Mouse (Mus musculus) lung, embryonic 16.5 days (tissue): Measurements from ENCODE around the gene Hmgcl. TPM values are rescaled to one million over a fixed set of nuclear protein-coding genes. Genes with fewer than 3 reads are reported as not detected.
"Not testable (repeated sequence)": the region's sequence is repeated elsewhere in the genome, so short reads cannot be mapped to it uniquely, and the experiment has no call there.

Experiments
- ATAC-seq: fragments of 200-750 bp; cut with Nextera tagmentation; 2 replicates; pipeline ENCODE4 v1.8.0; 2017; ENCODE audit warnings: low read depth, mild to moderate bottlenecking, moderate library complexity
- H3K27ac ChIP-seq: fragments of 300-500 bp; sonication (generic); 2 replicates; pipeline ENCODE4 v1.5.1; 2014; ENCODE audit warnings: mild to moderate bottlenecking, control low read depth, low read length
- H3K27me3 ChIP-seq: fragments of 300-500 bp; sonication (generic); 2 replicates; pipeline ENCODE4 v1.6.1; 2014; ENCODE audit warnings: low read depth, low read length, mixed read lengths; ENCODE audit not compliant: control insufficient read depth, insufficient read depth
- H3K36me3 ChIP-seq: fragments of 300-500 bp; sonication (generic); 2 replicates; pipeline ENCODE4 v1.6.1; 2014; ENCODE audit warnings: low read length; ENCODE audit not compliant: control insufficient read depth, insufficient read depth
- H3K4me1 ChIP-seq: fragments of 300-500 bp; sonication (generic); replicated peaks from 2 replicates; pipeline ENCODE4 v1.6.1; 2014; ENCODE audit warnings: low read length, mixed read lengths; ENCODE audit not compliant: control insufficient read depth, insufficient read depth
- H3K4me2 ChIP-seq: fragments of 300-500 bp; sonication (generic); 2 replicates; pipeline ENCODE4 v1.6.1; 2014; ENCODE audit warnings: low read depth, low read length, control low read depth
- H3K4me3 ChIP-seq: fragments of 300-500 bp; sonication (generic); 2 replicates; pipeline ENCODE4 v1.5.1; 2014; ENCODE audit warnings: mild to moderate bottlenecking, low read length, control low read depth
- H3K9ac ChIP-seq: fragments of 300-500 bp; sonication (generic); 2 replicates; pipeline ENCODE4 v1.6.1; 2014; ENCODE audit warnings: low read length, control low read depth
- H3K9me3 ChIP-seq: fragments of 300-500 bp; sonication (generic); 2 replicates; pipeline ENCODE4 v1.6.1; 2016; ENCODE audit warnings: low read length; ENCODE audit not compliant: control insufficient read depth
- WGBS: fragments of 180-500 bp; shearing (Covaris S2); extraction: QIAGEN DNeasy Blood & Tissue Kit; methylation state at CpG from one replicate; pipeline ENCODE4 v1.1.7; 2014; 5-methylcytosine and 5-hydroxymethylcytosine counted together
- polyA plus RNA-seq: library from polyadenylated mRNA; unstranded; fragments of >200 nt; fragmentation: Nextera tagmentation; extraction: Ambion mirVana; gene quantifications from 2 replicates; pipeline ENCODE4 v1.2.1, GENCODE M21; 2015

Hmgcl gene
- polyA plus RNA-seq, 1 experiment from 2014 or later: 73.0 TPM

DNA sequence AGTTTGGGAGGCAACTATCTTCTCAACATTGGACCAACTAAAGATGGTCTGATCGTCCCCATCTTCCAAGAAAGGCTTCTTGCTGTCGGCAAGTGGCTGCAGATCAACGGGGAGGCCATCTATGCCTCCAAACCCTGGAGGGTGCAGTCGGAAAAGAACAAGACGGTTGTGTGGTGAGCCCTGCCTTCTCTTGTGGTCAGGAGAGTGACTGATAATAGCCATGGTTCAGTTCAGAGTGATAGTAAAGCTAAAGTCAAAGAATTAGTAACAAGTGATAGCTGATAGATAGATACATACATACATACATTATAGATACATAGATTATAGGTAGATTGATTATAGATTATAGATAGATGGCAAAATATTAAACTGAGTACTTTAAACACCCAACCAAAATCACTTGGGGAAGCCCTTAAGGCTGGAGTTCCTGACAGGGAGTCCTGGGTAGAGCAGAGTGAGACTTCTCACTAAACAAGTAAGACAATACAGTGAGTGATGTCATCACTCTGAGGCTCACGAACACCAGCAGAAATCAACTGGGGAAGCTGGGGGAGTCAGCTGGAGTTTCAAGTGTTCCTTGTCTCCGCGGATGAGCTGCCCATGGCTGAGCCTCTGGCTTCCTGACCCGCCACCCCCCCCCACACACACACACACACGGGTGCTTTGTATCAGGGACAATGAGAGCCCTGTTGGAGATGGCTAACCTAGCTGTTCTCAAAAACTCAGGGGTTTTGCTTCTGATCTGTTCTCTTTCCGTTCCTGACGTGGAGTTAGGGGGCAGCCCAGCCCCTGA, 11.3 kb upstream of the Hmgcl start:
- no peak overlapping the region for H3K27ac ChIP-seq
- no peak overlapping the region for H3K4me2 ChIP-seq
- H3K36me3 ChIP-seq: peaks cover 9% of the 10 kb centered on the region; the same call in 1 of the 2 replicates
- H3K9me3 ChIP-seq: no peaks in the 10 kb centered on the region
- H3K4me1 ChIP-seq: no peaks in the 10 kb centered on the region
- H3K4me3 ChIP-seq: no peak overlapping the region
- no peak overlapping the region for H3K9ac ChIP-seq
- whole genome bisulfite sequencing: 54% methylated on average over 12 of the region's 12 CpGs
- H3K27me3 ChIP-seq: no peaks in the 10 kb centered on the region
- ATAC-seq: no peak

DNA sequence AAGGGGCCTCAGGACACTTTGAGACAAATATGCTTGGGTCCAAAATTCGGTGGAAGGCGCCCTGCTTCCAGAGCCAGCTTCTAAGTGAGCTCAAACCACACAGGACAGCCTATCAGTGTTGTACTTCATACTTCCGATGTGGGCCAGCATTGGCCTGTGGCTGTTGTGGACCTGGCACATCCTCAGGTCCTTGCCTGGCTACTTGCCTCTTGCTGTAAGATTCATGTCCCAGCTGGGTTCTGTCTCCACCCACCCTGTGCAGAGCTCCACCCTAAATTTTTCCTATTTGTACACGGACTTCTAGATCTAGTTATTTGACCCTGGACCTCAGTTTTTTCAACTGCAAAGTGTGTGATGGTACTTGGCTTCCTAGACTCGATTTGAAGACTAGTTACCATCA, 10.7 kb upstream of the Hmgcl start:
- H3K9ac ChIP-seq: no peak overlapping the region
- 47% methylated on average over 5 of the region's 5 CpGs for WGBS
- ATAC-seq: no peak
- H3K4me3 ChIP-seq: no peak overlapping the region
- no peak overlapping the region for H3K4me2 ChIP-seq
- no peaks in the 10 kb centered on the region for H3K9me3 ChIP-seq
- H3K27ac ChIP-seq: no peak overlapping the region
- H3K4me1 ChIP-seq: no peaks in the 10 kb centered on the region
- H3K36me3 ChIP-seq: peaks cover 11% of the 10 kb centered on the region; the same call in 1 of the 2 replicates
- no peaks in the 10 kb centered on the region for H3K27me3 ChIP-seq

DNA sequence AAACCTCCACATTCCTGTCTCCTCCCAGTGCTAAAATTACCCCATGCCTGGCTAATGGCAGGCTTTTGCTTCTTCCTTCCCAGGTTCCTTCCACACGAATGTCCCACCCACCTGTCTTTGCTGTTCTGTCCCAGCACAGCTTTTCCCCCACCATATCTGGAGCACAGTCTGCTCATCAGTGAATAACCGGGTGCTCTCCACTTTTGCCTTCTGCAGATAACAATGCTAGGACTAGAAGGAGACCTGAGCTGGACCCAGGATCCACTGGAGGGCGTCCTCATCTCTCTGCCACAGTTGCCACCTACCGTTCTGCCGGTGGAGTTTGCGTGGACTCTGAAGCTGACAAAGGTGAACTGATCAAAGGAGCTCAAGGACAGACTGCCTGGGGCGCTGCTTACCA, 7.4 kb upstream of the Hmgcl start:
- 76% methylated on average over 7 of the region's 7 CpGs for WGBS
- H3K4me1 ChIP-seq: no peaks in the 10 kb centered on the region
- no peak for ATAC-seq
- H3K27me3 ChIP-seq: no peaks in the 10 kb centered on the region
- no peak overlapping the region for H3K9ac ChIP-seq
- H3K4me2 ChIP-seq: no peak overlapping the region
- H3K9me3 ChIP-seq: no peaks in the 10 kb centered on the region; the same call in 1 of the 2 replicates
- H3K36me3 ChIP-seq: peaks cover 16% of the 10 kb centered on the region
- no peak overlapping the region for H3K27ac ChIP-seq
- no peak overlapping the region for H3K4me3 ChIP-seq

DNA sequence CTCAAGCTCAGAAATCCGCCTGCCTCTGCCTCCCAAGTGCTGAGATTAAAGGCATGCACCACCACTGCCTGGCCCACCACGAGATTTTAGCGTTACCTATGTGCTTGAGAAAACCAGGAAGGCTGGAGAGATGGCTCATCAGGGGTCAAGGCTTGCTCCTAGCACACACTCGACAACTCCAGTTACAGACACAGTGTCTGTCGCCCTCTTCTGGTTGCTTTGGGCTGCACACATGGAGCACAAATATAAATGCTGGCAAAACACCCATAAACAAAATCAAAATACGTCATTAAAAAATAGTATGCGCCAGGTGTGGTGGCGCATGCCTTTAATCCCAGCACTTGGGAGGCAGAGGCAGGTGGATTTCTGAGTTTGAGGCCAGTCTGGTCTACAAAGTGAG, 5.2 kb upstream of the Hmgcl start:
- H3K27me3 ChIP-seq, ATAC-seq, H3K9ac ChIP-seq, H3K4me1 ChIP-seq, H3K27ac ChIP-seq, H3K4me2 ChIP-seq, H3K4me3 ChIP-seq, H3K9me3 ChIP-seq, H3K36me3 ChIP-seq: not testable (repeated sequence)
- 82% methylated on average over 8 of the region's 8 CpGs for WGBS

DNA sequence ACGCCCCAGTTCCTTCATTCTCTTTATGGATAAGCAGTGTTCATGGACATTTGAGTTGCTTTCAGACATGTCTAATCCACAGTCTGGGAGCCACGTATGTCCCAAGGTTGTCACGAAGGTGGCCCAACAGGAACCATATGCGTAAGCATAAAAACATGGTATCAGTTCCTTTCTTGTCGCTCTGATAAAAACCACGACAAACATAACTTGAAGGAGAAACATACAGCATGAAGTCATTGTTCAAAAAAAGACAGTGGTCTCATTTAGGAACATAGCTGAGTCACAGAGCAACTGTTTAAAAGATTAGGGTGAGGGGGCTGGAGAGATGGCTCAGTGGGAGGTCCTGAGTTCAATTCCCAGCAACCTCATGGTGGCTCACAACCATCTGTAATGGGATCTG, 4.1 kb upstream of the Hmgcl start:
- peaks cover 10% of the 10 kb centered on the region for H3K36me3 ChIP-seq
- no peak overlapping the region for H3K4me3 ChIP-seq
- no peaks in the 10 kb centered on the region for H3K27me3 ChIP-seq
- ATAC-seq: no peak
- no peak overlapping the region for H3K4me2 ChIP-seq
- peaks cover 6% of the 10 kb centered on the region; the same call in 1 of the 2 replicates for H3K4me1 ChIP-seq
- no peak overlapping the region for H3K27ac ChIP-seq
- 69% methylated on average over 6 of the region's 6 CpGs for WGBS
- no peaks in the 10 kb centered on the region; the same call in 1 of the 2 replicates for H3K9me3 ChIP-seq
- no peak overlapping the region for H3K9ac ChIP-seq

DNA sequence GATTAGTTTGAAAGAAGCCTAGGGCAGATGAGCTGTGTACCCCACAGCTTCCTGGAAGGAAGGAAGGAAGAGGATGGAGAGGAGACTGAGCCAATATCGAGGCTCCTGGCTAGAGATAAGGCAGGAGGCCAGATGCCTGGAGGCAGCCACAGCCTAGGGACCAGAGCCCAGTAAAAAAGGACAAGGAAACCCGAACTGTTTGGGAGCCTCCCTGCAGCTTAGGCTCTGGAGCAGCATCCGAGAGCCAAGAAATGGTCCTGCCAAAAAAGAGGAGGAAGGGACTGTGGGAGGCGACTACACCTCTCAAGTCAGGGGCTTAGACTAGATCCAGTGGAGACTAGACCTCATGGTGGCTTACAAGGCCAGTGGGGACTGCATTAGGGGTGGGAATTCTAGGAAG, 2.9 kb upstream of the Hmgcl start:
- no peaks in the 10 kb centered on the region for H3K27me3 ChIP-seq
- peaks cover 9% of the 10 kb centered on the region; the same call in 1 of the 2 replicates for H3K4me1 ChIP-seq
- H3K4me2 ChIP-seq: no peak overlapping the region
- H3K27ac ChIP-seq: no peak overlapping the region
- no peaks in the 10 kb centered on the region; the same call in 1 of the 2 replicates for H3K9me3 ChIP-seq
- peaks cover 10% of the 10 kb centered on the region for H3K36me3 ChIP-seq
- ATAC-seq: no peak
- H3K4me3 ChIP-seq: no peak overlapping the region
- H3K9ac ChIP-seq: no peak overlapping the region
- WGBS: 42% methylated on average over 4 of the region's 4 CpGs

DNA sequence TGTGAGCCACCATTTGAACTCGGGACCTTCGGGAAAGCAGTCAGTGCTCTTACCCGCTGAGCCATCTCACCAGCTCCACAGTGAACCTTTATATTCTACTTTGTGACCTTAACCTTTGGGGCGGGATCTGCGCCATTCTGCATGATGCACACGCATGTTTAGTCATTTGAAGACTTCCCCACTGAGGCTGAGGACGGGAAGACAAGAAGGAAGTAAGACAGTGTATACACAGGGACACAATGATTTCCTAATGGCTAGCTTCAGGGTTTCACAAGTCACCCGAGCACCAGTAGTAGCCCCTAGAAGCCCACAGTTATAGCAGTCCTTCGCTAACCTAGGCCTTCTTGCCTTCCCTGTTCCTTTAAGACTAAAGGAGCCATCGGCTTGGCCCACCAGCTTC, 542 bp upstream of the Hmgcl start:
- 71% methylated on average over 10 of the region's 10 CpGs for WGBS
- peak; percentile 21 for ATAC-seq
- H3K4me2 ChIP-seq: peak overlapping the region; percentile 80
- H3K9ac ChIP-seq: peak overlapping the region; percentile 87
- H3K4me3 ChIP-seq: peak overlapping the region; percentile 92
- H3K4me1 ChIP-seq: peaks cover 12% of the 10 kb centered on the region; the same call in 1 of the 2 replicates
- no peaks in the 10 kb centered on the region for H3K27me3 ChIP-seq
- H3K27ac ChIP-seq: peak overlapping the region; percentile 70; the same call in 1 of the 2 replicates
- no peaks in the 10 kb centered on the region; the same call in 1 of the 2 replicates for H3K9me3 ChIP-seq
- H3K36me3 ChIP-seq: peaks cover 4% of the 10 kb centered on the region

DNA sequence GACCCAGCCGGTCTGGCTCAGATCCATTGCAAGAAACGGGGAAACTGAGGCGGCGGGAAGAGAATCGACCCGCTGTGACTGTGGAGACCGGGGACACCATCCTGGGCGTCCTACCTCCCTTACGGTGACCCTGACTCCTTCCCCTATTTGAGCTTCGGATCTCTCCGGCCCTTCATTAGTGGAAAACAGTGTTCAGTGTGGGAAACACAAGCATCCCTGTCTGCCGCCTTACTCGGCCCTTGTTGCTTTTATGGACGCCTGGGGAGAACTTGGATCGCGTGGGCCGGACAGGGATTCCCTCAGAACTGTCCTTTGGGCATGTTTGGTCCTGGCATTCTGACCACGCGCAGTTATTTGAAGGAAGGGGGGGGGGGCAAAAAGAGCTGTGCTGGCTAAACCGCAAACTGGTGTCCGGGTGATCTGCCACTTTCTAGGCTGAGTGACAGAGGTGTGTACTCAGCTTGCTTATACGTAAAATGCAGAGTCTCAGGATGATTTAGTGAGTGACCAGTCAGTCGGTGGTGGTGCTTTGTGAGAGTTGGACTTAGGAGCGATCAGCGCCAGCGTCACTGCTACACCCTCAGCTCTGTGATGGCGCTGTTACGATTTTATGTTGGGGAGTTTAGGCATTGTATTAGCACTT, 532 bp downstream of the Hmgcl start:
- ATAC-seq: peak; percentile 43
- Histone ChIP-seq H3K9me3 (peaks cover 5% of the 10 kb centered on the region), H3K4me2 (peak overlapping the region; percentile 80), H3K27ac (peak overlapping the region; percentile 62), H3K4me3 (peak overlapping the region; percentile 92), H3K36me3 (peaks cover 10% of the 10 kb centered on the region), H3K27me3 (no peaks in the 10 kb centered on the region), H3K9ac (peak overlapping the region; percentile 87), H3K4me1 (peaks cover 12% of the 10 kb centered on the region; the same call in 1 of the 2 replicates)
- WGBS: under 1% methylated on average over 28 of the region's 28 CpGs

DNA sequence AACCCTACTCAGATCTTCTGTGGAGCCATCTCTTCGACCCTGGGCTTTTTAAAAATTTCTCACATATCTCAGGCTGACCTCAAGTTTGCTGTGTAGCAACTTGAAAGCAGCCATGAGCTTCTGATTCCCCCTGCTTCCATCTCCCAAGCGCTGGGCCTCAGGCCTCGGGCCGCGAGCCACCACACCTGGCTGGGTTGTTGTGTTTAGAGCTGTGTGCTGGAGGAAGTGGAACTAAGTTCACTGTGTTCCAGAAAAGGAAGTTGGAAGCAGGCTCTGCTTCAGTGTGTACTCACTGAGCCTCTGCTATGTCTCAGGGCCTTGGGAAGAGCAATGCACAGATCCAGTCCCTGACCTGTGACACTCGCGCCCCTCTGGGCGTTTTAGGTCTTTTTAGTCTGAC, 1.9 kb downstream of the Hmgcl start:
- H3K9me3 ChIP-seq: peaks cover 5% of the 10 kb centered on the region
- no peak overlapping the region for H3K9ac ChIP-seq
- H3K27ac ChIP-seq: no peak overlapping the region
- WGBS: 80% methylated on average over 8 of the region's 8 CpGs
- H3K4me3 ChIP-seq: no peak overlapping the region
- H3K4me2 ChIP-seq: no peak overlapping the region
- ATAC-seq: no peak
- no peaks in the 10 kb centered on the region for H3K27me3 ChIP-seq
- H3K36me3 ChIP-seq: peaks cover 11% of the 10 kb centered on the region
- H3K4me1 ChIP-seq: peaks cover 12% of the 10 kb centered on the region; the same call in 1 of the 2 replicates
